Mouse (Mus musculus): ENCODE results near the gene Stk16. TPM values are rescaled to one million over a fixed set of nuclear protein-coding genes. Genes with fewer than 3 reads are reported as not detected.

Gene Stk16
- total RNA-seq, 2 experiments from 2014 or later = 65.6 to 67.0 TPM

DNA sequence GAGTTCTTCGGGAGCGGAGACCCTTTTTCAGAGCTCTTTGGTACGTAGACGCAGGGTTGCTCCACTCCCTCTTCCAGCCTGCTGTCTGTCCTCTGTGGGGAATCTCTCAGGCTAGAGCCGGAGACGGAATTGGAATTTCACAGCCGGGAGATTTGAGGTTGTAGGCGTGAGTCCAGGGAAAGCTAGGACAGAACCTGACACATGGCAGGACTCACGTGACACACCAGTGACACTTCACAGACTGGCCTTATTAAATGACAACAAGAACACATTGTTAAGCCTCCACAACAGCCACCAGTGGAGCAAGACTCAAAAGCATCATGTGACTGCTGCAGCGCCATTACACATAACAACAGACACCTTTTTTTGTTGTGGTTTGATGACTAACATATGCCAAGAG is 29.0 kb downstream of the Stk16 start:
- DNase-seq = peak; percentile 53

- no peak for DNase-seq
These were observed 32.8 kb downstream of the Stk16 start for GRCm38 (mm10) chr1:75243411-75243810.

DNA sequence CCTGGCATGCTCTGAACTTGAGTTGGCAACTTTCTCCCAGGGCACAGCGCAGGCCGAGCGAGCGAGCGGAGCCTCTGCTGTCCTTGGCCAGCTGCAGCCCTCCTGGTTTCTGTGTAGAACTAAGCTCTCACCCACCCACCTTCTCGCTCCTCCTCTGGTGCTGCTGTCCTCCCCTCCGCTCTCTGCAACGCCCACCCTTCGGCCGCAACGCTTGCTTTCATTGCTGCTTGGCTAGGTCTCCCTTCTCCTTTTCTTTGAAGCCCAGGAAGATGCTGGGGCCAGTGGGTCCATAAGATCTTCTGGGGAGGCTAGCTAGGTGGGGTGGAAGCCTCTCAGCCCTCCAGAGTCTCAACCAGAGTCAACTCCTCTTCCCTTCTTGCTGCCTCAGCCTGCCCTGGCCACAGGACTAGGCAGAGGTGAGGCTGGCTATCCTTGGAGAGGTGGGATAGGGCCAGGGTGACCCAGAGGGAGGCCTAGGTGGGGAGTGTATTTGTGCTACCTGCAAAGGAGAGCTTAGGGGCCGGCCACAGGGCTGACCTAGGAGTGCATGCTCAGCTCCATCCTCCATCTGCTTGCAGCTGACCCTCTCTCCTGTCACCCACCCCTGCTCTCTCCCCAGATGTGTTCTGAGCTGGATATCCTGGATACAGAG is 33.7 kb downstream of the Stk16 start:
- no peak for DNase-seq

- DNase-seq = peak; percentile 65
These were observed 34.2 kb downstream of the Stk16 start for GRCm38 (mm10) chr1:75244836-75245235.

DNA sequence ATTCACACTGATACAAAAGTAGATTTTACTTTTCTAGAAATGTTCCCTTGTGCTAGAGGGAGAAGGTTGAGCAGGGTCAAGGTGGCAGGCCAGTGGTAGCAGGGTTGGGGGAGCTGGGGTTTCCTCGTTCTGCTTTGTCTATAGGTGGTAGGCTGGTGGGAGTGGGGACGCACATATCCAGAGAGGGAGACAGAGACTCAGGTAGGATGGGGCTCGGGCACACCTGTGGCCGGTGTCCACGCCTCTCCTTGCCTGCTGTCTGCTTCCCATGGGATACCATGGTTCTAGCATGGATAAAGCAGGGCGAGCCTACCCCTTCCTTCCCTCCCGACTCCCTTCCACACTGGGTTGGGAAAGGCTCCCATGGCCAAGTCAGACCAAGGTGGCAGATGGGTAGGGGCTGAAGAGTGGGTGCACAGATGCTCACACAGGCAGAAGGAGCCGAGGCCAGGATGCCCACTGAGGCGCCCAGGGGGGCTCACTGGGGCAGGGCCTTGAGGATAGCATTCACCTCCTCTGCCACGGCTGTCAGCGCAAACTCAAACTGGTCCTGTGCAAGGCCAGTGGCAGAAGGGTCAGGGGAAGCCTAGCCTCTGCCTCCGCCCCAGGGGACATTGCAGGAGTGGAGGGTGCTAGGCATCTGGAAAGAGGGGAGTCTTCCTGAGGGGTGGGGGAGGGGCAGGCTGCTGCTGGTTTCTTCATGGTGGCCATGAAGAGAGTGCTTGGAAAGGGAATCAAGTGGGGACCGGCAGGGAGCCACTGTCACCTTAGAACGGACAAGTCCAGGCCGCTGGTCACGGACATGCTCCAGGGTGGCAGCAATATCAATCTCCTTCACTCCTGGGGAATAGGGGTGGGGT is 36.7 kb downstream of the Stk16 start:
- DNase-seq = no peak

DNA sequence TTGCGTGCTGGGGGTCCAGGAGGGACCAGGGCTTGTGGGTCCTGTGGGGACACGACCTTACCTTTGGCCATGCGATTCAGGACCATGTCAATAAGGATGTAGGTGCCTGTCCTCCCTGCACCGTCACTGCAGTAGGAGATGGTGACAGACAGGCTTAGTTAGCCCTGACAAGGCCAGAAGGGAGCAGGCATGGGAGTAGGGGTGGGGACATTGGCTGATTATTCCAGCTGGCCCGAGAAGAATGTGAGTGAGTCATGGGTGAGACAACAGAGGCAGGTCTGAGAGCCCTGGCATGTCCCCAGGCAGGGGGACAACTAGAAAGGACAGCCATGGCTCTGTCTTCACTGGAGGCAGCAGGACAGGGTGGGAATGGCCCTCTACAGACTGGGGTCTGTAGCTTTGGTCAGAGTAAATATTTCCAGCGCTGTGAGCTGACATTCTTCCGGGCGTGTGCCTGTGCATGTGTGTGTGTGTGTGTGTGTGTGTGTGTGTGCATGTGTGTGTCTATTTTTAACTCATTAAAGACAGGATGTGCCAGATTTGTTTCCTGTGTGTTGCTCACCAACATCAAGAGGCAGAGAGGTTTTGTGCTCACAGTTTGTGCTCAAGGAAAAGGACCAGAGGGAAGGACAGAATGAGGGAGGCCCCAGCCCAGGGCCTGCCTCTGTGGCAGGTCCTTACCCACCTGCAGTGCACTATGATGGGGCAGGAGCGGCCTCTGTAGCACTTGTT is 37.6 kb downstream of the Stk16 start:
- DNase-seq = peak; percentile 82

DNA sequence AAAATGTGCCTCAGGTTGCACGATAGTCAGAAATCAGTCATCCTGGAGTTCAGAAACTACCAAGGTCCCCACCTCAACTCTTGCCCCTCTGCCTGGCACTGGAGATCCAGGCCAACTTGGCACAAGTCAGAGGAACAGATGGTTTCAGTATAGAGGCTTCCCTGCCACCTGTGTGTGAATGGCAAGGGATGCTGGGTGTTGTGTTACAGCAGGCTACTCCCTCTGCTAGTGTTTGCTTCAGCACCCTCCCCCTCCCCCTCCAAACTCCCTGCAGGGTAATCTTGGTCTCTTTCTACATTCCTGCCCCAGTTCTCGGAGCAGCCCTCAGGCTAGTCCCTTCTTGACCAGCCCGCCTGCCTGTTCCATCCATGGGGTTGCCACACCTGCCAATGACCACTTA is 39.9 kb downstream of the Stk16 start:
- no peak for DNase-seq

DNA sequence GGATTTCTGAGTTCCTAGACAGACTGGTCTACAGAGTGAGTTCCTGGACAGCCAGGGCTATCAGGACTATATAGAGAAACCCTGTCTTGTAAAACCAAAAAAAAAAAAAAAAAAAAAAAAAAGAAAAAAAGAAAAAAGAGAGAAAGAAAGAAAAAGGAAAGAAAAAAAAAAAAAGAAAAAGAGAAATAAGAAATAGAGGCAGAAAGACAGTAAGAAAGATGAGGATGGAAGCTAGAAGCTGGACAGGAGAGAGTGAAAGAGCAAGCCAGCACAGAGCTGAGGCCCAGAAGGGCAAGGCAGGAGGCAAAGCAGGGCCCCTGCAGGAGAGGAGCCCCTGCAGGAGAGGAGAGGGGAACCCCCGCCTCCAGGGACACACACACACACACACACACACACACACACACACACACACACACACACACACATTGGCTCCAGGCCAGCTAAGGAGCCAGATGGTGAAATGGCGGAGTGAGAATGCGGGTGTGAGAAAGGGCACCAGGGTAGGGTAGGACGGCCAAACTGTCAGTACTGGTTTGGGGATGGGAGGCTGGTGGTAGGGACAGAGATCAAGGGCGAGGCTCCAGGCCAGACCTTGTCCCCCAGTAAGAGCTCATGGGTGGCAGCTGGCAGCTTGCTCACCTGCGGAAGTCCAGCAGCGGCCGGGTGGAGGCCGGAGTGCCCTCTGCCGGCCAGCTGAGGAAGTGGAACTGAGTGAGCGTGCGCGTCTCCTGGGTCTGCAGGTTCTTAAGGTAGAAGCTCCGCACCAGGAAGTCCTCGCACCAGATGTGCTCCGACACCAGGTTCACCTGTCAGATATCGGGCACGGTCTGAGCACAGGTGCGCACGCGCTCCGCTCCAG is 40.7 kb downstream of the Stk16 start:
- DNase-seq = peak; percentile 85

DNA sequence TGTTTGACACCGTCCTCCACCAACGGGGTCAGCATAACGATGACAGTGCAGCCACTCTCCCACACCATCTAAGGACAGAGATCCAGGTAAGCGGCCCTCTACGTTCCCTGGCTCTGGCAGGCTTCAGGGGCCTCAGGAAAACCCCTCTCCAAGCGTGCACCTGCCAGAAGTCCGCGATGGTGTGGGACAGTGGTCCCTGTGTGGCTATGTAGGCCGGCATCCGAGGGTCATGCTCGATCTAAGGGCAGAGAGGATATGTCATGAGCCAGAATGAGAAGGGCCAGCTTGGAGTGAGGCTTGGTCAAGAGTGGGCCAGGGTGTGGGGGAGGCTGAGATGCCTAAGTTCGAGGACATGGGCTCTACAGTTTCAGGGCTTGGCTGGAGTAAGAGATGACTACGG is 41.7 kb downstream of the Stk16 start:
- DNase-seq = no peak

- DNase-seq = no peak
These were observed 42.4 kb downstream of the Stk16 start for GRCm38 (mm10) chr1:75253029-75253428.

DNA sequence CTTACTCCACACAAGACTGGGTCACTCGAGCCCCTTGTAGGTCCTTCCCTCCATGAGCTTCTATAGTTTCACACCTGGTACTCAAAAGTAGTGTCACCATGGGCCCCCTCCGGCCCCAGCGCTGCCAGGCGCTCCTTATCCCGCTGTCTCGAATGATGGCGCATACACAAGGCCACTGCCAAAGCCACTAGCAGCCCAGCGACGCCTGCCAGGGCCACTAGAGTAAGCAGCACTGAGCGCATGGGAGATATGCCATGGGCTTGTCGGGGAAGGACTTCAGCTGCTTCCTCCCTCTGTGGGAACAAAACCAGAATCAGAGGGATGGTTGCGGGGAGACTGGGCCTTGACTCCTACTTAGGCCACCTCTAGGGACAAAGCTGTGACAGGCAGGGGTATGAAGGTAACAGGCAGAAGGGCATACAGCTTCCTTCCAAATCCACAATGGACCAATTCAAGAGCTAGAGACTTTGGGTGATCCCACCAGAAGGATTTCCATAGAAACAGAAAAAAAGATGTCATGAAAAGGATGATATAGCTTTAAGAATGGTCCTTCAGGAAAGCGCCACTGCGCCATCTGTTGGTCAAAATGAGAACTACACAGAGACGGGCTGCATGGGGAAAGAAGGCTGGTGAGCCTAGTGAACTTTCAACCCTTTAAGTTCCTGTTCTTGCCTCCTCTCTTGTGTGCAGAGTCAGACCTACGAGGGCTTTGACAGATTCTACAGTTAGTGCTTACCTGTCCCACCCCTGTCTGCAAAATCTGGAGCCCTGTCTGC is 43.4 kb downstream of the Stk16 start:
- peak; percentile 90 for DNase-seq

- no peak for DNase-seq
These were observed 44.0 kb downstream of the Stk16 start for GRCm38 (mm10) chr1:75254625-75255013.

DNA sequence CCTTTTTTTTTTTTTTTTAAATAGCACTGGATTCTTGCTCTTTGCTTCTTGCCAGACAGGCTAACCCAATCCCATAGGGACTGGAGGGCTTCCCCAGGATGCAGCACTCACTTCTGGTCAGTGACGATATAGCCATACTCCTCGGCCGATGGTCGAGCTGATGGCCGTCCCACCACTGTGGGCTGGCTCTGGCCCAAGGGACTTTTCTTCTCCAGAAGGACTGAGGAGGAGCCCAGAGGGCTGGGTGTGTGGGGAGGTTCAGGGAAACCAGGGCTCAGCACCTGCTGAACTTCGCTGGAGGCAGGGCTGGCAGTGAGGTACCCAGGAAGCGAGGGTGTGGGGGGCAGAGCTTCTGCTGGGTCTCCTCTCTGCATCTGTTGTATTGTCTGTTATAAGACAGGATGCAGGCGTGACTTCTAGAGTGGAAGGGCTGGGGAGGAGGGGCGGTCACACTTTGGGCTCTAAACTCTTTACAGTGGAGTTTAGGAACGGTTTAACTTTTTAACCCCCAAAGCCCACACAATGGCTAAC is 44.9 kb downstream of the Stk16 start:
- no peak for DNase-seq

GRCm38 (mm10) chr1:75261278-75261677 is 50.6 kb downstream of the Stk16 start:
- DNase-seq = no peak

- DNase-seq = peak; percentile 85
These were observed 52.6 kb downstream of the Stk16 start for GRCm38 (mm10) chr1:75262969-75263951.

DNA sequence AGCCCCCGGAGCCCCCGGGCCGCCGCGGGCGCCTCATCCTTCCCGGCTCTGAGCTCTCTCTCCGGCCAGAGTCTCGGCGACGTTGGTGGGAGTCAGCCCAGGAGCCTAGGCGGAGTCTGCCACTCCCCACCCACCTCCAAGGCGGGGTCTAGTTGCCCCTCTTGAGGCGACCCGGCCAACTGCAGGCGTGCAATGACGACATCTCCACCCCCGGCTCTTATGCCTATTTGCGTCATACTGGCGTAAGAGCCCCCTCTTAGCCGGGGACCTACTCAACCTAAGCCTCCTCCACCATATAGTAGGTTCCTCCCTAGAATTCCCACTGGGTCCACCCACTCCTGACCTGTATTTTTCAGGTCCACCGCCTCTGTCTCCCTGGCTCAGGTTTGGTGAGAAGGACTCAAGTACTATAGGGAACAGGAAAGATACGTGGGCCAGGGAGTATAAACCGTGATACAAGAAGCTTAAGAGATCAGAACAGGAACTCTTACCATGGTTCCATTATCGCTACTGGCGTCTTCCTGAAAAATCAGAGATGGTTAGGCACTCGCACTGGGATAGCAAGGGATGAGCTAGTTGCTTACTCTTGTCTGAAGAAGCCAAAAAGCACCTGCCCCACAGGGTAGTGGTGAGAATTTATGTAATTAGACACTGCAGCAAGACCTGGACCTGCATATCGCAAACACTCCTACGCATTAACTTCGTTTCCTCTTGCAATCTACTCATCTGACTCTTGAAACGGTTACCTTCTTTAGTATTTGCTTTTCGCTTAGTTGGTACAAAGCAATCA is 53.6 kb downstream of the Stk16 start, which contains the start of gene Ptprn:
Ptprn (minus strand) TSS at position 412 of the 790 bp plus-strand sequence.
- DNase-seq = no peak

Data from heart, postnatal 4 days (tissue).